Mouse (Mus musculus): ENCODE data around the gene Spns1. TPM values are rescaled to one million over a fixed set of nuclear protein-coding genes. Genes with fewer than 3 reads are reported as not detected.
A peak's percentile ranks its signal among the peaks of the same experiment; 100 is the strongest.

Spns1 gene
- polyA plus RNA-seq, 1 experiment from 2014 or later, result 45.8 TPM

GRCm38 (mm10) chr7:126376903-126377277, 360 bp downstream of the Spns1 start:
- peak overlapping the region; percentile 96 for H3K4me2 ChIP-seq
- no peaks in the 10 kb centered on the region for H3K9me3 ChIP-seq (ENCODE audit: control insufficient read depth, low read length)
- peaks cover 8% of the 10 kb centered on the region for H3K36me3 ChIP-seq (ENCODE audit: control insufficient read depth, insufficient read depth, low read length)
- peaks cover 11% of the 10 kb centered on the region for H3K4me1 ChIP-seq (ENCODE audit: control insufficient read depth, insufficient read depth, low read length)
- 1% methylated on average over 27 of the region's 27 CpGs for WGBS
- H3K27me3 ChIP-seq (ENCODE audit: control insufficient read depth, insufficient read depth, low read length), result no peaks in the 10 kb centered on the region
- H3K4me3 ChIP-seq (ENCODE audit: low read depth, low read length), result peak overlapping the region; percentile 88
- H3K9ac ChIP-seq (ENCODE audit: low read length), result peak overlapping the region; percentile 89
- H3K27ac ChIP-seq (ENCODE audit: low read depth, low read length), result peak overlapping the region; percentile 11; the same call in 1 of the 2 replicates
- ATAC-seq (ENCODE audit: low FRiP score) (peak; percentile 71), DNase-seq (ENCODE audit: low spot score, missing footprints) (no peak)

GRCm38 (mm10) chr7:126375012-126375411, 2.2 kb downstream of the Spns1 start:
- ATAC-seq (ENCODE audit: low FRiP score), result no peak
- WGBS, result 87% methylated on average over 5 of the region's 5 CpGs
- Histone ChIP-seq H3K4me2 (no peak overlapping the region), H3K4me3 (ENCODE audit: low read depth, low read length) (no peak overlapping the region), H3K27me3 (ENCODE audit: control insufficient read depth, insufficient read depth, low read length) (no peaks in the 10 kb centered on the region), H3K4me1 (ENCODE audit: control insufficient read depth, insufficient read depth, low read length) (peaks cover 11% of the 10 kb centered on the region), H3K9ac (ENCODE audit: low read length) (no peak overlapping the region), H3K36me3 (ENCODE audit: control insufficient read depth, insufficient read depth, low read length) (peaks cover 8% of the 10 kb centered on the region), H3K27ac (ENCODE audit: low read depth, low read length) (no peak overlapping the region), H3K9me3 (ENCODE audit: control insufficient read depth, low read length) (no peaks in the 10 kb centered on the region)
- no peak for DNase-seq (ENCODE audit: low spot score, missing footprints)

GRCm38 (mm10) chr7:126374526-126374925, 2.7 kb downstream of the Spns1 start:
- 83% methylated on average over 6 of the region's 6 CpGs for WGBS
- H3K27me3 ChIP-seq (ENCODE audit: control insufficient read depth, insufficient read depth, low read length), result no peaks in the 10 kb centered on the region
- peaks cover 8% of the 10 kb centered on the region for H3K36me3 ChIP-seq (ENCODE audit: control insufficient read depth, insufficient read depth, low read length)
- no peak overlapping the region for H3K4me2 ChIP-seq
- no peak overlapping the region for H3K9ac ChIP-seq (ENCODE audit: low read length)
- no peak for ATAC-seq (ENCODE audit: low FRiP score)
- peaks cover 11% of the 10 kb centered on the region for H3K4me1 ChIP-seq (ENCODE audit: control insufficient read depth, insufficient read depth, low read length)
- DNase-seq (ENCODE audit: low spot score, missing footprints), result no peak
- H3K4me3 ChIP-seq (ENCODE audit: low read depth, low read length), result no peak overlapping the region
- no peak overlapping the region for H3K27ac ChIP-seq (ENCODE audit: low read depth, low read length)
- no peaks in the 10 kb centered on the region for H3K9me3 ChIP-seq (ENCODE audit: control insufficient read depth, low read length)

GRCm38 (mm10) chr7:126373007-126373406, 4.2 kb downstream of the Spns1 start:
- DNase-seq (ENCODE audit: low spot score, missing footprints) (no peak), ATAC-seq (ENCODE audit: low FRiP score) (no peak)
- Histone ChIP-seq H3K27ac (ENCODE audit: low read depth, low read length) (no peak overlapping the region), H3K4me3 (ENCODE audit: low read depth, low read length) (no peak overlapping the region), H3K9ac (ENCODE audit: low read length) (no peak overlapping the region), H3K4me1 (ENCODE audit: control insufficient read depth, insufficient read depth, low read length) (peaks cover 11% of the 10 kb centered on the region), H3K36me3 (ENCODE audit: control insufficient read depth, insufficient read depth, low read length) (peaks cover 8% of the 10 kb centered on the region), H3K9me3 (ENCODE audit: control insufficient read depth, low read length) (no peaks in the 10 kb centered on the region), H3K4me2 (no peak overlapping the region), H3K27me3 (ENCODE audit: control insufficient read depth, insufficient read depth, low read length) (no peaks in the 10 kb centered on the region)
- WGBS, result 89% methylated on average over 9 of the region's 9 CpGs

GRCm38 (mm10) chr7:126369393-126369792, 7.9 kb downstream of the Spns1 start, which contains the start of gene Lat:
Lat (minus strand) TSS chr7:126369570.
- no peaks in the 10 kb centered on the region for H3K27me3 ChIP-seq (ENCODE audit: control insufficient read depth, insufficient read depth, low read length)
- no peak within 1 kb of the TSS for H3K9ac ChIP-seq (ENCODE audit: low read length)
- WGBS, result 81% methylated on average over 13 of the region's 13 CpGs
- ATAC-seq (ENCODE audit: low FRiP score) (no peak; the same call in 1 of the 2 replicates), DNase-seq (ENCODE audit: low spot score, missing footprints) (no peak)
- no peak within 1 kb of the TSS for H3K4me2 ChIP-seq
- H3K4me1 ChIP-seq (ENCODE audit: control insufficient read depth, insufficient read depth, low read length), result no peaks in the 10 kb centered on the region
- H3K4me3 ChIP-seq (ENCODE audit: low read depth, low read length), result no peak within 1 kb of the TSS
- H3K9me3 ChIP-seq (ENCODE audit: control insufficient read depth, low read length), result no peaks in the 10 kb centered on the region
- no peak within 1 kb of the TSS for H3K27ac ChIP-seq (ENCODE audit: low read depth, low read length)
- H3K36me3 ChIP-seq (ENCODE audit: control insufficient read depth, insufficient read depth, low read length), result peaks cover 8% of the 10 kb centered on the region; the same call in 1 of the 2 replicates

- Histone ChIP-seq H3K4me1 (ENCODE audit: control insufficient read depth, insufficient read depth, low read length) (no peaks in the 10 kb centered on the region), H3K4me3 (ENCODE audit: low read depth, low read length) (no peak overlapping the region), H3K9me3 (ENCODE audit: control insufficient read depth, low read length) (no peaks in the 10 kb centered on the region), H3K9ac (ENCODE audit: low read length) (no peak overlapping the region), H3K36me3 (ENCODE audit: control insufficient read depth, insufficient read depth, low read length) (peaks cover 8% of the 10 kb centered on the region; the same call in 1 of the 2 replicates), H3K27ac (ENCODE audit: low read depth, low read length) (no peak overlapping the region), H3K4me2 (no peak overlapping the region), H3K27me3 (ENCODE audit: control insufficient read depth, insufficient read depth, low read length) (no peaks in the 10 kb centered on the region)
- ATAC-seq (ENCODE audit: low FRiP score), result no peak
- WGBS, result 86% methylated on average over 8 of the region's 8 CpGs
- no peak for DNase-seq (ENCODE audit: low spot score, missing footprints)
Measured at GRCm38 (mm10) chr7:126368367-126368766, 8.9 kb downstream of the Spns1 start.

GRCm38 (mm10) chr7:126367636-126368035, 9.6 kb downstream of the Spns1 start:
- Histone ChIP-seq H3K36me3 (ENCODE audit: control insufficient read depth, insufficient read depth, low read length) (peaks cover 5% of the 10 kb centered on the region; the same call in 1 of the 2 replicates), H3K4me3 (ENCODE audit: low read depth, low read length) (no peak overlapping the region), H3K27me3 (ENCODE audit: control insufficient read depth, insufficient read depth, low read length) (no peaks in the 10 kb centered on the region), H3K4me2 (no peak overlapping the region), H3K27ac (ENCODE audit: low read depth, low read length) (no peak overlapping the region), H3K9me3 (ENCODE audit: control insufficient read depth, low read length) (no peaks in the 10 kb centered on the region), H3K4me1 (ENCODE audit: control insufficient read depth, insufficient read depth, low read length) (no peaks in the 10 kb centered on the region), H3K9ac (ENCODE audit: low read length) (no peak overlapping the region)
- ATAC-seq (ENCODE audit: low FRiP score), result no peak
- no peak for DNase-seq (ENCODE audit: low spot score, missing footprints)
- WGBS, result 81% methylated on average over 10 of the region's 10 CpGs

- Histone ChIP-seq H3K36me3 (ENCODE audit: control insufficient read depth, insufficient read depth, low read length) (no peaks in the 10 kb centered on the region), H3K4me2 (no peak overlapping the region), H3K9me3 (ENCODE audit: control insufficient read depth, low read length) (no peaks in the 10 kb centered on the region), H3K27me3 (ENCODE audit: control insufficient read depth, insufficient read depth, low read length) (no peaks in the 10 kb centered on the region), H3K27ac (ENCODE audit: low read depth, low read length) (no peak overlapping the region), H3K4me3 (ENCODE audit: low read depth, low read length) (no peak overlapping the region), H3K4me1 (ENCODE audit: control insufficient read depth, insufficient read depth, low read length) (no peaks in the 10 kb centered on the region), H3K9ac (ENCODE audit: low read length) (no peak overlapping the region)
- WGBS, result 86% methylated on average over 6 of the region's 6 CpGs
- DNase-seq (ENCODE audit: low spot score, missing footprints) (no peak), ATAC-seq (ENCODE audit: low FRiP score) (no peak)
Measured at GRCm38 (mm10) chr7:126363038-126363437, 14.2 kb downstream of the Spns1 start.

GRCm38 (mm10) chr7:126359049-126359448, 18.2 kb downstream of the Spns1 start:
- no peak for DNase-seq (ENCODE audit: low spot score, missing footprints)
- H3K27ac ChIP-seq (ENCODE audit: low read depth, low read length), result no peak overlapping the region
- no peaks in the 10 kb centered on the region for H3K27me3 ChIP-seq (ENCODE audit: control insufficient read depth, insufficient read depth, low read length)
- no peak overlapping the region for H3K4me2 ChIP-seq
- no peaks in the 10 kb centered on the region for H3K9me3 ChIP-seq (ENCODE audit: control insufficient read depth, low read length)
- no peaks in the 10 kb centered on the region for H3K36me3 ChIP-seq (ENCODE audit: control insufficient read depth, insufficient read depth, low read length)
- 81% methylated on average over 13 of the region's 13 CpGs for WGBS
- ATAC-seq (ENCODE audit: low FRiP score), result no peak
- H3K9ac ChIP-seq (ENCODE audit: low read length), result no peak overlapping the region
- H3K4me3 ChIP-seq (ENCODE audit: low read depth, low read length), result no peak overlapping the region
- H3K4me1 ChIP-seq (ENCODE audit: control insufficient read depth, insufficient read depth, low read length), result no peaks in the 10 kb centered on the region

Measured in midbrain, embryonic 11.5 days (tissue).